Mouse (Mus musculus) layer of hippocampus, adult 8-10 months (tissue): Measurements from ENCODE around the gene Tas2r103. TPM values are rescaled to one million over a fixed set of nuclear protein-coding genes. Genes with fewer than 3 reads are reported as not detected.

Experiments
- DNase-seq, 2 experiments: peaks; one replicate each; pipeline ENCODE4 v3.0.0; 2022; ENCODE audit warnings: low spot score in 2 of 2
- total RNA-seq, 4 experiments: library from RNA; stranded (reverse); gene quantifications; 2 replicates each; pipeline ENCODE4 v1.2.4; 2022

Tas2r103 gene
- total RNA-seq = not detected

DNA sequence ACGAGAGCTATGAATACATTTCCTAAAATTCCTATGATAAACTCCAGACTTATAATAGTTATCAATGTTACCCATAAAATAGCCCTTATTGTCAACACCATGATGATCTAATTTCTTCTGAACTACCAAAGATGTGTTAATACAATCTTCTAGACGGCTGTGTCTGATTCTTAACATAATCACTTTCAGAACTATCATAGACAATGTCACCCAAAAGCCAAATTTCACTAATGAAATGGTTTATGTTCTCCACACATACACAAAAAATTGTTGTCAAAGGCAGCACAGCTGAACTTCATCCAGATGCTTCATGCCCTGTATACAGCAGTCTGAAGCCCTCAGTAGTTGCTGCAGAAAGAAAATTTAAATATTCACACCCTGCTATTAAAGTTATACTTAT lies at the start of gene Tas2r103:
Gene Tas2r103, minus strand, starts transcription at position 101 of the 400 bp plus-strand sequence.
- no peak for DNase-seq

DNA sequence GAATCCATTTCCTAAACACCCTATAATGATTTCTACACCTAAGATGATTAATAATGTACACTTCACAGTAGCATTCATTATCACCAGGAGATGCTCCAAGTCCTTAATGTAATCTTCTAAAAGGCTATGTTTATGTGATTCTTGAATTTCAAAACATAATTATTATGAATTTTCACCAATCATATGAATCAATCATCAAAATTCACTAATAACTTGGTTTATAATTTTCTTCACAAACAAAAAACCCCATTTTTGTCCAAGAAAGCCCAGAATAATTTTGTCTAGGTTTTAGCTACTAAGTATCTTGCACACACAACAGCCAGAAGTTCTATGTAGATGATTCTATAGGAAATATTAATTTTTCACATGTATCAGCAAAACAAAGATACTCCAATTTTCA lies 18.8 kb upstream of the Tas2r103 start, which contains the start of gene Tas2r140:
Gene Tas2r140, minus strand, starts transcription at position 101 of the 400 bp plus-strand sequence.
- no peak for DNase-seq

Other genes with a start within 250 kb of the Tas2r103 start
- gene Tas2r117, start 234.3 kb downstream of the Tas2r103 start, total RNA-seq = not detected
- gene Tas2r123, start 190.0 kb downstream of the Tas2r103 start, total RNA-seq = not detected
- not detected for gene Tas2r116, start 181.7 kb downstream of the Tas2r103 start, total RNA-seq
- gene Tas2r110, start 169.1 kb downstream of the Tas2r103 start, total RNA-seq = not detected
- not detected for gene Tas2r113, start 144.1 kb downstream of the Tas2r103 start, total RNA-seq
- not detected for gene Tas2r125, start 127.5 kb downstream of the Tas2r103 start, total RNA-seq
- gene Tas2r129, start 86.0 kb downstream of the Tas2r103 start, total RNA-seq = not detected
- gene Tas2r131, start 79.2 kb downstream of the Tas2r103 start, total RNA-seq = not detected
- gene Tas2r109, start 56.1 kb downstream of the Tas2r103 start, total RNA-seq = not detected
- not detected for gene Tas2r140, start 18.7 kb upstream of the Tas2r103 start, total RNA-seq
- 10 to 100 TPM; 83.5 to 95.3 (median 94.0) TPM for gene Smim10l1, start 67.8 kb upstream of the Tas2r103 start, total RNA-seq